Mouse (Mus musculus): ENCODE measurements at regions not wholly inside any gene's neighbourhood (a gene's known extent, or its start where the extent isn't known, plus 50 kb on each side); places are given as distances from the start of the nearest gene placed in this dataset.

- no peak for DNase-seq (ENCODE audit: low read depth)
Observed at GRCm38 (mm10) chr14:87346812-87347211, 69.6 kb upstream of the Tdrd3 start.

- DNase-seq (ENCODE audit: low read depth), result no peak
Observed at GRCm38 (mm10) chr14:87348825-87349224, 67.6 kb upstream of the Tdrd3 start.

- DNase-seq (ENCODE audit: low read depth), result no peak
Observed at GRCm38 (mm10) chr14:87365793-87366192, 50.6 kb upstream of the Tdrd3 start.
